Mouse (Mus musculus) embryo, embryonic 11.5 days (tissue): ENCODE results near the gene Cpsf4l.

Source experiments
- DNase-seq: peaks from one replicate; pipeline ENCODE4 v3.0.0-alpha.2; 2012; ENCODE audit warnings: low read depth, low spot score

The Cpsf4l gene

GRCm38 (mm10) chr11:113699643-113700042 lies 10.2 kb downstream of the Cpsf4l start:
- no peak for DNase-seq

GRCm38 (mm10) chr11:113698013-113698545 lies 11.7 kb downstream of the Cpsf4l start:
- DNase-seq: no peak

- no peak for DNase-seq
Measured at GRCm38 (mm10) chr11:113697571-113697970, 12.2 kb downstream of the Cpsf4l start.

- DNase-seq: no peak
Measured at GRCm38 (mm10) chr11:113691851-113692250, 18.0 kb downstream of the Cpsf4l start.

- DNase-seq: no peak
Measured at GRCm38 (mm10) chr11:113691318-113691717, 18.5 kb downstream of the Cpsf4l start.

DNA sequence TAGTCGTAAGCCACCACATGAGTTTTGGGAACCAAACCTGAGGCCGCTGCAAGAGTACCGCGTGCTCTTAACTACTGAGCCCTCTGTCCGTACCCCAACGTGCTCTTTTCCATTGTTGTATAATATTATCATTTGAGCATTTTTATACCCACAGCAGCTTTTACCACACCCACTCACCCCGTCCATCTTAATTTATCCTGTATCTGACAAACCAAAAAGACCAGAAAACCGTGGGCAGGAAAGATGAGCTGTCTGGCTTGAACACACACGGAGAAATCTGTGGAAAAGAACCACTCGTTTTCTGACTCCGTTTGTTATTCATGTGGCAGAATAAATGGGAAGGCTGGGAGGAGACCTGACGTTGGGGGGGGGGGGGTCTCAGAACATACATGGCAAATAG lies 19.3 kb downstream of the Cpsf4l start:
- DNase-seq: no peak

DNA sequence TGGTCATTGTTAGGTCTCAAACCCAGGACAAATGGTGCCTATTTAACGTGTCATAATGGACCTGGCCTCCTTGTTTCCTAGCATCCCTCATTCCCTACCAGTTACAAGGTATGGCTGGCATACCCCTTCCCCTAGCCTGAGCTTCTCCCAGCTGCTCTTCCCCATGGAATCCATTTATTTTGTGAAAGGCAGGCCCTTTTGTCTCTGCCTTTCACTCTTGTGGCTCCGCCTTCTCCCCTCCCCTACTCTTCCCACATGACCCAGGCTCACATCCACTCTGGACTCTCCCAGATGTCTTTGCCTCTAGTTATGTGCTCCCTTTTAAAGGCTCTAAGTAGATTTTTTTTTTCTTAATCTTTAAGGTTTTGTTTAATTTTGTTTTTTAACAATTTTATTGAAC lies 22.8 kb downstream of the Cpsf4l start:
- no peak for DNase-seq

DNA sequence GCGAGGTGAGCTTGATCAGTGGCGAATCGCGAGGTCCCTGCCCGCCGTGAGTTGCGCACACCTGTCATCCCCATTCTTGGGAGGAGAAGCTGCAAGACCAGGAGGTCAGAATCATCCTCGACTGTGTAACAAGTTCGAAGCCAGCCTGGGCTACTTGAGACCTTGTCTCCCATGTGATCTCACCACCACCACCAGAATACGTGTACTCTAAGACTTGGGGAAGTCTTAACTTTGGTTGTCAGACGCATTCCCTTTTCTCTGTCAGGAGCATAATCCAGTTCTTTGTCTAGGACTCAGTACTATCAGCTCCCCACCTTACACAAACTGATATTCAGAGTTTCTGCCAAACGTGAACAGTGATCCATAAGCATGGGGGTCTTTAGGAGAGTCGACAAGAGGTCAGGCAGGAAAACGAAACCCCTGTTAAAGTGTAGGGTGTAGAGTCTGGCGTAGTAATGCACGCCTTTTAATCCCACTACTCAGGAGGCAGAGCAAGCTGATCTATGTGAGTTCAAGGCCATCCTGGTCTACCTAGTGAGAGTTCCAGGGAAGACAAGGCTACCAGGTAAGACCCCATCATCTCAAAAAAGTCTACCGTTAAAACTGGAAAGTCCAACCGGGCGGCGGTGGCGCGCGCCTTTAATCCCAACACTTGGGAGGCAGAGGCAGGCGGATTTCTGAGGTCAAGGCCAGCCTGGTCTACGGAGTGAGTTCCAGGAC lies 24.9 kb downstream of the Cpsf4l start:
- DNase-seq: no peak

- peak; percentile 93 for DNase-seq
Measured at GRCm38 (mm10) chr11:113683957-113684706, 25.7 kb downstream of the Cpsf4l start, which contains the start of the genes Fam104a and D11Wsu47e. Fam104a (minus strand) TSS chr11:113684155. D11Wsu47e (plus strand) TSS chr11:113684412.

DNA sequence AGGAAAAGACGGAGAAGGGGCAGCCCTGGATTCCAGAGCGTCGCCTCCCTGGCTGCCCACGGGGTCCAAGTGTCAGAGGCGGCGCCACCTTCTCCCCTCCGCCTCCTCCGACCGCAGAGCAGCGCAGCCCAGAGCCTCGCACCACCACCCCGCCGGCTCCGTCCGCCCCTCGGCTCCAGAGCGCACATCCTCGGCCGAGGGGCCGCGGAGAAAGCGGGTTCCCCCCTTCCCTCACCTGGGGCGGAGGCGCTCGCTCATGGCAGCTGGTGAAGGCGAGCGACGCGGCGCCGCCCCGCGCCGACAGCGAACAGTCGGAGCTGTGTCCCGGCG lies 26.2 kb downstream of the Cpsf4l start:
- DNase-seq: no peak

- peak; percentile 34 for DNase-seq
Measured at GRCm38 (mm10) chr11:113682897-113683626, 26.8 kb downstream of the Cpsf4l start.

DNA sequence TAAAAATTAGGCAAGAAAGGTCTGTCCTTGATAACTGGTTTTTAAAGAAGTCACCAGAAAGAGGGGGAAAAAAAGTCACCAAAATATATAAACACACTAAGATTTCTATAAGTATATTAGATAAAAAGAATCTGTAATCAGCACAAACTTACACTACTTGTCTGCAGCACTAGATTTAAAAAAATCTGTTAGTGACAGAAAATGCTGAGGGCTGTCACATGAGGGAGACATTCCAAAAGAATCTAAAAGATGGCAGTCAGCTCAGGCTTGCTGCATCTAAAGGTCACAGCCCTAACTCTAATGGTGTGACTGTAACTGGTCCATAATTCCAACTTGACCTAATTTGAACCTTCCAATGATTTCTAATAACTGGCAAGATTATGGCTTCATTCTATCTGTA lies 27.8 kb downstream of the Cpsf4l start:
- no peak for DNase-seq

DNA sequence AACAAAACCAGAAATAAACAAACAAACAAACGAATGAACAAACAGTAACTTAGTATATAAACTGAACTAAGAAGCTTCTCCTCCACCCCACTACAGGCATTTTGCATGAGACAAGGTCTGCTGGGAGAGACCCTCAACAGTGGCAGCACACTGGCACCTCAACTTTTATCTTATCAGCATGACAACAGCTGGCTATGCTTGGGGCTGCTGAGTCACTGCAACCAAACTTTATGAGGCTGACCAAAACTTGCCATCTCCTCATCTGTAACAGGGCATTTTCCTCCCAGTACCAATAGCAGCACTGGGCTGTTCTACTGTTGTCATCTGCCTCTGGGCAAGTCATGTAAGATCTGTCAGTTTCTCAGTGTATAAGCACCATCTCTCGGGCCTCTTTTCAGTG lies 28.9 kb downstream of the Cpsf4l start:
- DNase-seq: no peak

GRCm38 (mm10) chr11:113678373-113678772 lies 31.4 kb downstream of the Cpsf4l start:
- DNase-seq: no peak

- no peak for DNase-seq
Measured at GRCm38 (mm10) chr11:113677378-113677777, 32.4 kb downstream of the Cpsf4l start.

DNA sequence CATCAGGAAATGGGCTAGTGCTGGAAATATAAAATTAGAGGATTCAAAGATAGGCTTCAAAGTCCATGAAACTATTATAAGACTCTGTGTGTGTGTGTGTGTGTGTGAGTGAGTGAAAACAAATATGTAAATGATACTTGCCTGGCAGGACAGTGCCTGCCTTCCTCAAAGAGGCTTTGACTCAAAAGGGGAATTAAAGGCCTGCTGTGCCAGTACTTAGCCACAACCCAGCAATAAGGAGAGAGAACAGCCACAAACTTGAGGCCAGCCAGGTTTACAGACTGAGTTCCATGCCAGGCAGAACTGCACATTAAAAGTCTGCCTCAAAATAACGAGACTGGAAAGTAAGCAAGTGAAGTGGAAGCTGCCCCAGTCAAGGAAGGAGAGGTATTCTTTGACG lies 33.0 kb downstream of the Cpsf4l start:
- DNase-seq: no peak

DNA sequence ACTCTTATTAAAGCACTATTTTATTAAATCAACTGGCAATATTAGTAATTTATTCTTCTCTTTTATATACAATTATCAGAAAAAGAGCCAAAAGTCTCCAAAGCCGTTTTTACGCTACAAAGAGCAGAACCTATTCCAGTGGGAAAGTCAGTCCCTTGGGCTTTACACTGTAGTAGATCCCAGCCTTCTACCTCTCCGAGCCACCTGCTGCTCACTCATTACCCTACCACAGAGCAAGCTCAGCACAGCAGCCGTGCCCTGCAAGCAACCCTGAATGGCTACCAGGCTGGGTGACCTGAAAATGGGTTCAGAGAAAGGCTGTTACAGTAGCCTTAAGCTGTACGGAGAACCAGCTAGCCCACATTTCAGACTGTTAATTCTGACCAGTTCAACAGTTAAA lies 35.2 kb downstream of the Cpsf4l start:
- no peak for DNase-seq

- DNase-seq: no peak
Measured at GRCm38 (mm10) chr11:113673614-113674013, 36.2 kb downstream of the Cpsf4l start.

DNA sequence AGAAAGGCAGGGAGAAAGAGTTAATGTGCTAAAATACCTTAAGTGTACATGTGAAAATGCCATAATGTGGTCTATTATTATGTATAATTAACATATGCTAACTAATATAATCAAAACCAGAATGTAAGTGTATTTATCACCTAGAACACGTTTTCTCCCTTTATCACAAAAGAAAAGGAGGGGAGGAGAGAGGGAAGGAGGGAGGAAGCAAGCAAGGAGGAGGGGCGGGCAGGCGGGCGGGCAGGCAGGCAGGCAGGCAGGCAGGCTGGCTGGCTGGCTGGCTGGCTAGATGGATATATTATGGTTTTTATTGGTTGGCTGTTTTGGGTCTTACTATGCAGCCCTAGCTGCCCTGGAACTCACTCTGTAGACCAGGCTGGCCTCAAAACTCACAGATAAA lies 40.1 kb downstream of the Cpsf4l start:
- DNase-seq: no peak

DNA sequence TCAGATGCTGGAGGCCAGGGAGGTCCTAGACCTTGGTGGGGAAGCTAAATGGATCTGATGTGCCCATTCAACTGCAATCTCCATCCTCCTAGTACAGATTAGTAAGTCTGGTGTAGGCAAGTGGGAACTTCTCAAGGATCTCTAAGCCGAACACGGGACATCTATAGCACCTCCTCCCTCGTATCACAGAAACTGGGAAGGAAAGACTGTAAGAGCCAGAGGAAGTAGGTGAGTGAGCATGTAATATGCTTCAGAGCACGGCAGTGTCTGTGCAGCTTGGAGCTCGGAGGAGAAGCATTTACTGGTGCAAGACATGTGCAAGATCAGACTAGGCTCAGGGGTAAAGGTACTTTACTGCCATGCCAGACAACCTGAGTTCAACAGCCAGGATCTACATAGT lies 41.0 kb downstream of the Cpsf4l start:
- no peak for DNase-seq

DNA sequence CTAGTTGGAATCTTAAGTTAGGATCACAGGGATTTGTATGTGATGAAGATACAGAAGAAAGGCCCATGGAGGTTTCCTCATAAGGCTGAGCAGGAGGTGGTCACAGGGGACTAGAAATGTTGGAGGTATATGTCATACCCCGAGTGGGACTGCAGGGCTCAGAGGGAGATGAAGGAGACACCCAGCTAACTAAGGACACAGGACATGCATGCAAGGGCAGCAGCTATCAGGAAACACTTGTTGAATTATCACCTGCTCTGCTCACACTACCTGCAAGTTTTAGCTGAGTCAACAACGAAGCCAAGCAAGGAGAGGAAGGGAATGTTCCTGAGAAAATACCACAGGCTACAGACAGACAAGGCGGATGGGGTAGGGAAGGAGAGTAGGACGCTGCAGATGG lies 42.1 kb downstream of the Cpsf4l start:
- DNase-seq: no peak

DNA sequence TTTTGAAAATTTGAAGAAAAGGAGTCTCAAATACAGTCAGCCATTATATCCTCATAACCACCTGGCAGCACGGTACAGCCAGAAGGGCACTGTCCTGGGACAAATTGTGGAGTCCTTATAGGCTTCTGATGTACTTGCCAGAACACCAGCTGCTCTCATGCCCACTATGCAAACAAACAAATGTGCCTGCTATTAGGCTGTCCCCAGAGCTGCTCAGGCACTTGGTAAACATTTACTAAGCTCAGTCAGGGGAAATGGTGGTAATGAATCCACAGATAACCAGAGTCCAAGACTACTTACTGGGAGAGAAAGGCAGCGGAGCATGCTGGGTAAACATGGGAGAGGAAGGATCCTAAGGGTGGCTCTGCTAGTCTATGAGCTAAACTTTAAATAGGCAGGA lies 42.7 kb downstream of the Cpsf4l start:
- no peak for DNase-seq
